Mouse (Mus musculus) adrenal gland, adult (tissue): Measurements from ENCODE around the gene Tff1.

Experiments
- DNase-seq, 2 experiments: peaks; one replicate each; pipeline ENCODE4 v3.0.0; 2022 to 2023; ENCODE audit warnings: low spot score in 1 of 2; ENCODE audit not compliant: inconsistent age in 2 of 2

Gene Tff1

GRCm38 (mm10) chr17:31113191-31113856 is 51.8 kb downstream of the Tff1 start:
- no peak for DNase-seq
